ENCODE assay signal across 9 mouse cellular contexts in genomic region chr3:114065587-114065986, GRCm38 (mm10). TPM values are rescaled to one million over a fixed set of nuclear protein-coding genes. Genes with fewer than 3 reads are reported as not detected.
DNase-seq lines count a peak whose midpoint lies in the region; TF ChIP-seq lines count a peak whose summit lies in the region.
"Had no signal": no experiment of that assay in that cellular context is flagged by ENCODE, and none has a peak within 500 bp of the region (broad histone marks: within the 10 kb centered on the region; RNA-seq: fewer than 3 reads in every experiment).

No protein-coding gene starts in this region.

- H3K4me3 ChIP-seq in left cerebral cortex, adult 2 months, result peak overlapping the region; percentile 25

- intact Hi-C loops in gastrocnemius, postnatal 14 days (cut with DNase I; ENCODE audit: low total_unique reads), result no loop called here
- intact Hi-C loops in left cerebral cortex, adult 2 months (cut with DNase I), result no loop called here

- no peak for TF ChIP-seq CTCF in left cerebral cortex, adult 2 months (IDR thresholded peaks at IDR 0.05)

- H3K27ac ChIP-seq in left cerebral cortex, adult 2 months, result no peak overlapping the region

- DNase-seq in layer of hippocampus, adult 11-12 months (ENCODE audit: low spot score), result peak; percentile 8
- no peak for DNase-seq in layer of hippocampus, adult 9-10 months (ENCODE audit: low spot score)
- peak; percentile 35 for DNase-seq in gastrocnemius, postnatal 14 days
- peak; percentile 21 to 37 for DNase-seq in left cerebral cortex, adult 2 months (ENCODE audit: extremely low spot score in 1 of 2, low spot score in 2 of 2)
- DNase-seq in right cerebral cortex, postnatal 36 days (ENCODE audit: low spot score in 2 of 2), result peak; percentile 48 to 68
- no peak for DNase-seq in B cell, adult 2 months
- DNase-seq in urinary bladder, postnatal 25 days (ENCODE audit: low spot score), result no peak
- DNase-seq in adrenal gland, adult 2 months, result no peak
- DNase-seq: cerebellum, adult 18-20 months had no signal

RNA-seq across cellular contexts. Expression of gene Col11a1, which starts 35.2 kb away (rescaled TPM):
- total RNA-seq in gastrocnemius, postnatal 14 days (2021), result 10 to 100 TPM; 32.4 to 35.3 TPM
- total RNA-seq in left cerebral cortex, adult 2 months (2021), result 1 to 10 TPM; 8.1 to 9.8 TPM
- total RNA-seq in adrenal gland, adult 2 months (2021), result 1 to 10 TPM; 1.2 to 1.4 TPM
- polyA plus RNA-seq in adrenal gland, adult 2 months (2012; rRNA removed), result 0.09 and 0.46 TPM in 2 replicates

Comparison
In these comparisons a context has a peak if more than half of its experiments do, and no peak if none do; other contexts are left out.
1. DNase-seq: peak in layer of hippocampus, adult 11-12 months (single experiment), gastrocnemius, postnatal 14 days (single experiment), left cerebral cortex, adult 2 months (2 of 2) and right cerebral cortex, postnatal 36 days (2 of 2); none in layer of hippocampus, adult 9-10 months (single experiment), B cell, adult 2 months (0 of 2), urinary bladder, postnatal 25 days (single experiment) and adrenal gland, adult 2 months (single experiment).